ENCODE assay signal across 8 mouse cellular contexts in genomic region chr1:23922530-23922884, GRCm38 (mm10). TPM values are rescaled to one million over a fixed set of nuclear protein-coding genes. Genes with fewer than 3 reads are reported as not detected.
A peak's percentile ranks its signal among the peaks of the same experiment; 100 is the strongest.
DNase-seq lines count a peak whose midpoint lies in the region; ATAC-seq and TF ChIP-seq lines count a peak whose summit lies in the region.

No protein-coding gene starts in this region.

- peak overlapping the region in 1 of 2 experiments; percentile 97; a peak in 2 of 4 replicates for H3K27ac ChIP-seq in heart, embryonic 14.5 days (replicated peaks in 1 of 2; ENCODE audit: control insufficient read depth in 1 of 2, insufficient read depth in 1 of 2, low read depth in 2 of 2, low read length in 2 of 2)
- H3K27ac ChIP-seq in forebrain, embryonic 16.5 days (ENCODE audit: low read length) = no peak overlapping the region
- H3K27ac ChIP-seq in liver, embryonic 16.5 days (ENCODE audit: low read length) = no peak overlapping the region; the same call in 1 of the 2 replicates

- no peaks in the 10 kb centered on the region for H3K36me3 ChIP-seq in heart, embryonic 14.5 days (ENCODE audit: control insufficient read depth, insufficient read depth, low read length)
- H3K36me3 ChIP-seq in G1E (replicated peaks) = peaks cover 8% of the 10 kb centered on the region
- H3K36me3 ChIP-seq in forebrain, embryonic 16.5 days (ENCODE audit: control insufficient read depth, insufficient read depth) = no peaks in the 10 kb centered on the region
- H3K36me3 ChIP-seq in liver, embryonic 16.5 days (ENCODE audit: control insufficient read depth, insufficient read depth) = no peaks in the 10 kb centered on the region

- WGBS in heart, embryonic 14.5 days = 30% methylated on average over 9 of the region's 9 CpGs
- WGBS in forebrain, embryonic 16.5 days = 30% methylated on average over 9 of the region's 9 CpGs
- 25% methylated on average over 9 of the region's 9 CpGs for WGBS in liver, embryonic 16.5 days (ENCODE audit: insufficient replicate concordance)

- no peak for DNase-seq in heart, adult 11 months
- DNase-seq in G1E (ENCODE audit: low spot score) = no peak
- DNase-seq in left cerebral cortex, adult 9 months (ENCODE audit: low spot score in 2 of 2) = no peak
- DNase-seq in thymus, postnatal 4 days = no peak

- H3K9ac ChIP-seq in heart, embryonic 14.5 days (ENCODE audit: low read length) = peak overlapping the region; percentile 96
- H3K9ac ChIP-seq in forebrain, embryonic 16.5 days (replicated peaks; ENCODE audit: low read depth, low read length) = peak overlapping the region; percentile 93
- peak overlapping the region; percentile 61 for H3K9ac ChIP-seq in liver, embryonic 16.5 days (ENCODE audit: low read depth, low read length)

- no peaks in the 10 kb centered on the region for H3K27me3 ChIP-seq in heart, embryonic 14.5 days (ENCODE audit: control insufficient read depth, insufficient read depth, low read length)
- no peaks in the 10 kb centered on the region for H3K27me3 ChIP-seq in G1E (ENCODE audit: insufficient read depth, low read length)
- no peaks in the 10 kb centered on the region for H3K27me3 ChIP-seq in forebrain, embryonic 16.5 days (replicated peaks; ENCODE audit: control insufficient read depth, insufficient read depth, low read length)
- H3K27me3 ChIP-seq in liver, embryonic 16.5 days (ENCODE audit: control insufficient read depth, insufficient read depth, low read depth, low read length) = no peaks in the 10 kb centered on the region

- no peak for ATAC-seq in heart, embryonic 14.5 days (ENCODE audit: insufficient number of reproducible peaks, insufficient read depth, low FRiP score, low read depth)
- no peak for ATAC-seq in G1E (ENCODE audit: extremely low read depth, insufficient number of reproducible peaks, low FRiP score, poor library complexity, severe bottlenecking)
- ATAC-seq in forebrain, embryonic 16.5 days = peak; percentile 43
- no peak for ATAC-seq in liver, embryonic 16.5 days (ENCODE audit: low read depth)
- ATAC-seq in erythroid progenitor cell, adult 5-6 weeks (replicated peaks; ENCODE audit: low FRiP score, poor library complexity, severe bottlenecking) = no peak

- no peak for TF ChIP-seq CTCF in G1E (IDR thresholded peaks at IDR 0.05; ENCODE audit: low read depth, low read length)

- peak overlapping the region; percentile 78 for H3K4me2 ChIP-seq in heart, embryonic 14.5 days (ENCODE audit: low read length)
- H3K4me2 ChIP-seq in forebrain, embryonic 16.5 days (ENCODE audit: low read length) = peak overlapping the region; percentile 81
- peak overlapping the region; percentile 90 for H3K4me2 ChIP-seq in liver, embryonic 16.5 days (ENCODE audit: low read depth, low read length)

- peaks cover 0 to 12% of the 10 kb centered on the region in 2 experiments; a peak in 1 of 4 replicates for H3K4me1 ChIP-seq in heart, embryonic 14.5 days (ENCODE audit: control insufficient read depth in 2 of 2, insufficient read depth in 2 of 2, low read length in 2 of 2)
- peaks cover 51% of the 10 kb centered on the region for H3K4me1 ChIP-seq in G1E (ENCODE audit: insufficient read depth, low read depth, low read length)
- peaks cover 20% of the 10 kb centered on the region for H3K4me1 ChIP-seq in forebrain, embryonic 16.5 days (replicated peaks; ENCODE audit: control insufficient read depth, insufficient read depth, low read length)
- H3K4me1 ChIP-seq in liver, embryonic 16.5 days (ENCODE audit: control insufficient read depth, low read depth, low read length) = peaks cover 20% of the 10 kb centered on the region

- peaks cover 11% of the 10 kb centered on the region for H3K9me3 ChIP-seq in heart, embryonic 14.5 days (ENCODE audit: control insufficient read depth, low read length)
- peaks cover 16% of the 10 kb centered on the region for H3K9me3 ChIP-seq in G1E (replicated peaks)
- H3K9me3 ChIP-seq in forebrain, embryonic 16.5 days (ENCODE audit: control insufficient read depth, low read length) = no peaks in the 10 kb centered on the region; the same call in 1 of the 2 replicates
- H3K9me3 ChIP-seq in liver, embryonic 16.5 days (replicated peaks; ENCODE audit: control insufficient read depth, low read length) = no peaks in the 10 kb centered on the region

- H3K4me3 ChIP-seq in heart, embryonic 14.5 days (ENCODE audit: control insufficient read depth in 1 of 2, insufficient read depth in 1 of 2, low read depth in 1 of 2, low read length in 2 of 2) = peak overlapping the region; percentile 86 to 96
- peak overlapping the region; percentile 91 for H3K4me3 ChIP-seq in G1E (ENCODE audit: low read depth, low read length)
- H3K4me3 ChIP-seq in forebrain, embryonic 16.5 days (replicated peaks; ENCODE audit: low read length) = peak overlapping the region; percentile 88
- peak overlapping the region; percentile 97 for H3K4me3 ChIP-seq in liver, embryonic 16.5 days (ENCODE audit: low read depth, low read length)

RNA-seq across cellular contexts. Expression of gene Smap1, which starts 0.4 kb away (rescaled TPM):
- 41.5 and 44.1 TPM in 2 replicates for polyA plus RNA-seq in heart, embryonic 14.5 days (2014; fragmentation: Nextera tagmentation; extraction: Ambion mirVana)
- 382 and 473 TPM in 2 replicates for total RNA-seq in G1E (2014; fragmentation: Nextera tagmentation)
- 80.9 and 98.0 TPM in 2 replicates for total RNA-seq in G1E (2017)
- polyA plus RNA-seq in G1E (2012) = 34.7 and 37.6 TPM in 2 replicates
- 85.7 and 86.3 TPM in 2 replicates for polyA plus RNA-seq in forebrain, embryonic 16.5 days (2015; fragmentation: Nextera tagmentation; extraction: Ambion mirVana)
- 14.7 and 16.1 TPM in 2 replicates for polyA plus RNA-seq in liver, embryonic 16.5 days (2015; fragmentation: Nextera tagmentation; extraction: Ambion mirVana)
- total RNA-seq in erythroid progenitor cell, adult 5-6 weeks (2015; ENCODE audit: low replicate concordance) = 320 and 322 TPM in 2 replicates
- total RNA-seq in erythroid progenitor cell, adult 5-6 weeks (2017; ENCODE audit: low replicate concordance) = 212 and 220 TPM in 2 replicates
